Mouse (Mus musculus) ES-E14 (cell line): ENCODE measurements around the gene Usp36. TPM values are rescaled to one million over a fixed set of nuclear protein-coding genes. Genes with fewer than 3 reads are reported as not detected.

ENCODE experiments used
- DNase-seq: peaks from one replicate; pipeline ENCODE4 v3.0.0-alpha.2; 2013; ENCODE audit warnings: low read depth, low spot score
- H3K27ac ChIP-seq: 2 replicates; pipeline ENCODE4 v1.5.1; 2012; ENCODE audit warnings: low read depth, mild to moderate bottlenecking, low read length, moderate library complexity, mixed read lengths; ENCODE audit not compliant: poor library complexity, insufficient read depth, severe bottlenecking
- H3K36me3 ChIP-seq: 2 replicates; pipeline ENCODE4 v1.6.1; 2012; ENCODE audit warnings: mild to moderate bottlenecking, low read length, moderate library complexity, mixed read lengths; ENCODE audit not compliant: control insufficient read depth, poor library complexity, insufficient read depth, severe bottlenecking
- H3K4me1 ChIP-seq, 2 experiments: fragments of 150-350 bp in 1 of 2; sonication (generic) in 1 of 2; 2 replicates each; pipeline ENCODE4 v1.6.1; 2012; ENCODE audit warnings: low read length in 2 of 2, mild to moderate bottlenecking in 1 of 2, mixed read lengths in 1 of 2; ENCODE audit not compliant: control insufficient read depth in 2 of 2, insufficient read depth in 2 of 2, poor library complexity in 1 of 2
- H3K4me3 ChIP-seq, 2 experiments: fragments of 150-350 bp in 1 of 2; sonication (generic) in 1 of 2; 2 replicates each; pipeline ENCODE4 v1.5.1; 2012; ENCODE audit warnings: low read length in 2 of 2, low read depth in 1 of 2, mild to moderate bottlenecking in 1 of 2, mixed read lengths in 1 of 2; ENCODE audit not compliant: insufficient read depth in 1 of 2, poor library complexity in 1 of 2, severe bottlenecking in 1 of 2
- H3K9ac ChIP-seq: 2 replicates; pipeline ENCODE4 v1.6.1; 2012; ENCODE audit warnings: low read depth, mild to moderate bottlenecking, low read length, mixed read lengths; ENCODE audit not compliant: poor library complexity, insufficient read depth, severe bottlenecking
- H3K9me3 ChIP-seq: fragments of 150-350 bp; sonication (generic); 2 replicates; pipeline ENCODE4 v1.6.1; 2012; ENCODE audit warnings: low read depth, mild to moderate bottlenecking, low read length; ENCODE audit not compliant: control insufficient read depth, insufficient read depth
- CHD2 ChIP-seq: IDR thresholded peaks from 2 replicates; pipeline ENCODE4 v1.6.1; 2014; ENCODE audit warnings: mild to moderate bottlenecking, low read depth, low read length, inconsistent platforms
- HCFC1 ChIP-seq: IDR thresholded peaks from 2 replicates; pipeline ENCODE4 v1.6.1; 2012; ENCODE audit warnings: low read length, inconsistent platforms, borderline replicate concordance; ENCODE audit not compliant: insufficient read depth
- MAFK ChIP-seq: IDR thresholded peaks from 2 replicates; pipeline ENCODE4 v1.6.1; 2014; ENCODE audit warnings: mild to moderate bottlenecking, low read depth, low read length, inconsistent platforms; ENCODE audit not compliant: insufficient read depth
- ZC3H11A ChIP-seq: IDR thresholded peaks from 2 replicates; pipeline ENCODE4 v1.6.1; 2012; ENCODE audit warnings: low read depth, mild to moderate bottlenecking, inconsistent platforms, low read length, borderline replicate concordance
- ZNF384 ChIP-seq: IDR thresholded peaks from 2 replicates; pipeline ENCODE4 v1.6.1; 2012; ENCODE audit warnings: low read depth, low read length, inconsistent platforms
- in situ Hi-C, 2 experiments: fragments of 600-800 bp; cut with MboI; formaldehyde crosslinking; loops; one replicate each; pipeline ENCODE4 v1.15.1; 2025; ENCODE audit warnings: low sequenced_read_pairs in 2 of 2, inconsistent platforms in 1 of 2; ENCODE audit not compliant: unreplicated experiment in 2 of 2
- total RNA-seq: library from RNA; depleted of rRNA; stranded (reverse); fragments of 300-350 nt; gene quantifications from 2 replicates; pipeline ENCODE4 v1.2.3, GENCODE M21; 2012

Usp36 gene
- total RNA-seq, 1 experiment = 41.7 TPM

DNA sequence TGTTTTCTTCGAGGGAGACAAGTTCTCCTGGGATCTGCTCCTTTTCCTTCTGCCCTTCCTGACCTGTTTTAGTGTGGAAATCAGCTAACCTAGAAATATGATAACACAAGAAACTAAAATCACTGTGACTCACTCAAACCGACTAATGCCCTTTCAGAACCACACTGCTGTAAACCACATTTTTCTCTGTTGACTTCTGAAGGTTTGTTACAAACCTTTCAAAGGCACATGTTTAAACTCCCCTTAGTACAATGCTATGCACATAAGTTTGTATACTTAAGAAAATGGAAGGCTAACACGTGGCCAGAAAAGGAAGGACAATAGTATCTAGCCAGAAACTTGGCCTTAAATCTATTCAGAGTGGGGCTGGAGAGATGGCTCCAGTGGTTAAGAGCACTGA lies 56.1 kb downstream of the Usp36 start:
- H3K36me3 ChIP-seq = no peaks in the 10 kb centered on the region
- H3K9me3 ChIP-seq = no peaks in the 10 kb centered on the region
- TF ChIP-seq CHD2 (no peak), ZNF384 (no peak), HCFC1 (no peak), ZC3H11A (no peak), MAFK (no peak)
- no peak overlapping the region for H3K4me3 ChIP-seq
- in situ Hi-C loops = loop anchor here in 1 of 2 experiments (25.0 kb wide), 1 partner anchor 372 kb away; the partner anchor contains the start of genes Tha1 and Tmem235
- no peaks in the 10 kb centered on the region for H3K4me1 ChIP-seq
- DNase-seq = no peak
- no peak overlapping the region for H3K27ac ChIP-seq
- no peak overlapping the region for H3K9ac ChIP-seq

DNA sequence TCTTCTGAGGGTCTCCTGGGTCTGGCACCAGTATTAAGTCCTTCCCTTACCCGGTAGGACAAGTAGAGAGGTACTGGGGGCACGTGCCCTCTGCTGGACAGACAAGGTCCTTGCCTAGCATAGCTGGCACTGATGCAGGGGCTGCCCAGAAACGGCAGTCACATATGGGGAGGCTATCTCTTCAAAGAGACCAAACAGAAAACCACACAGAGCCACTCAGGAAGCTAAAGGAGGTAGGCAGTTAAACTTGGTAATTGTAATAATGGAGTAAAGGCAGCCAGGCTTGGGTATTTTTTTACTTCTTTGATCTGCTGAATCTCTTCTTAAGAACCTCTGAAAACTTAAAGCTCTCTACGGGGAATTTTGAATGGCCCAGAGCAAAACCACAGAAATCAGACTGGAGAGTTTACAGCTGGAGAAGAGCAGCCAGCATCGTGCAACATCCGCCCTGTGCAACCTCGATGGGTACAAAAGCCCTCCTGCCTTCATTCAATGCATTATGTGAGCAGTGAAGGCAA lies 57.7 kb downstream of the Usp36 start:
- Histone ChIP-seq H3K4me1 (no peaks in the 10 kb centered on the region), H3K27ac (no peak overlapping the region), H3K4me3 (no peak overlapping the region), H3K36me3 (no peaks in the 10 kb centered on the region), H3K9ac (no peak overlapping the region), H3K9me3 (no peaks in the 10 kb centered on the region)
- DNase-seq = no peak
- in situ Hi-C loops = loop anchor here in 1 of 2 experiments (25.0 kb wide), 1 partner anchor 370 kb away; the partner anchor contains the start of genes Tha1 and Tmem235
- TF ChIP-seq HCFC1 (no peak), CHD2 (no peak), ZNF384 (no peak), ZC3H11A (no peak)

DNA sequence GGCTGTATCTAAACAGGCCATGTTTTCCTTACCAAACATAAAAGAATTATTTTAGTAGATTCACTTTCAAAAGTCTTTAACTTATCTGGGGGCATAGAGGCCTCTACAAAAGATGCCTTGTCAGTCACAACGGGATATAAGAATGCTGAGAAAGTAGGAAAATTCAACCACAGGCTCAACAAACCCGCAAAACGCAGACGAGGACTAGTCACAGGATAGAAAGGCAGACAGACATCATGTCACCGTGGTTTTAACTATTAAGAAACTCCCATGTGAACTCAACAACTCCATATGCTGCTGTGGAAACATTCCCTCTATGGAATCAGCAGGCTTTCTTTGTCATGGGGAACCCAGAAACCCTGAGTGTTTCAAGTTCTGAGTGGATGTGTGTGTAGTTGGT lies 60.1 kb downstream of the Usp36 start:
- in situ Hi-C loops = loop anchor here in 1 of 2 experiments (10.0 to 25.0 kb wide), 2 partner anchors 145 to 368 kb away; partner anchors contain the start of genes Tha1 and Tmem235
- no peak overlapping the region for H3K9ac ChIP-seq
- H3K27ac ChIP-seq = no peak overlapping the region
- TF ChIP-seq HCFC1 (no peak), MAFK (no peak), ZC3H11A (no peak), CHD2 (no peak), ZNF384 (no peak)
- DNase-seq = no peak
- no peaks in the 10 kb centered on the region for H3K9me3 ChIP-seq
- H3K36me3 ChIP-seq = no peaks in the 10 kb centered on the region
- H3K4me1 ChIP-seq = no peaks in the 10 kb centered on the region
- no peak overlapping the region for H3K4me3 ChIP-seq

GRCm38 (mm10) chr11:118227650-118228049 lies 62.4 kb downstream of the Usp36 start:
- no peak overlapping the region for H3K9ac ChIP-seq
- TF ChIP-seq HCFC1 = no peak
- TF ChIP-seq ZC3H11A = no peak
- TF ChIP-seq MAFK = no peak
- TF ChIP-seq CHD2 = no peak
- TF ChIP-seq ZNF384 = no peak

More at GRCm38 (mm10) chr11:118227650-118228049, 62.4 kb downstream of the Usp36 start:
- H3K9me3 ChIP-seq = no peaks in the 10 kb centered on the region
- H3K4me3 ChIP-seq = no peak overlapping the region
- H3K4me1 ChIP-seq = no peaks in the 10 kb centered on the region
- no peak for DNase-seq
- H3K36me3 ChIP-seq = no peaks in the 10 kb centered on the region
- H3K27ac ChIP-seq = no peak overlapping the region
- in situ Hi-C loops = loop anchor here in 1 of 2 experiments (10.0 to 25.0 kb wide), 2 partner anchors 143 to 365 kb away; partner anchors contain the start of genes Tha1 and Tmem235
